Mouse (Mus musculus): ENCODE measurements around the gene Rpp25.

Gene Rpp25

GRCm38 (mm10) chr9:57504381-57504700 is 515 bp downstream of the Rpp25 start:
- TF ChIP-seq GATA4 (IDR thresholded peaks at IDR 0.05; ENCODE audit: insufficient replicate concordance, low read length): no peak

GRCm38 (mm10) chr9:57504891-57505290 is 1.1 kb downstream of the Rpp25 start:
- TF ChIP-seq GATA4 (IDR thresholded peaks at IDR 0.05; ENCODE audit: insufficient replicate concordance, low read length): no peak

- TF ChIP-seq GATA4 (IDR thresholded peaks at IDR 0.05; ENCODE audit: insufficient replicate concordance, low read length): peak; percentile 78; the same call in 1 of the 2 replicates
Measured at GRCm38 (mm10) chr9:57505700-57506099, 1.9 kb downstream of the Rpp25 start.

- no peak for TF ChIP-seq GATA4 (IDR thresholded peaks at IDR 0.05; ENCODE audit: insufficient replicate concordance, low read length)
Measured at GRCm38 (mm10) chr9:57510577-57510976, 6.8 kb downstream of the Rpp25 start.

GRCm38 (mm10) chr9:57517113-57517512 is 13.3 kb downstream of the Rpp25 start:
- no peak for TF ChIP-seq GATA4 (IDR thresholded peaks at IDR 0.05; ENCODE audit: insufficient replicate concordance, low read length)

- TF ChIP-seq GATA4 (IDR thresholded peaks at IDR 0.05; ENCODE audit: insufficient replicate concordance, low read length): no peak
Measured at GRCm38 (mm10) chr9:57520375-57521055, 16.7 kb downstream of the Rpp25 start.

- peak; percentile 57; the same call in 1 of the 2 replicates for TF ChIP-seq GATA4 (IDR thresholded peaks at IDR 0.05; ENCODE audit: insufficient replicate concordance, low read length)
Measured at GRCm38 (mm10) chr9:57521056-57521911, 17.5 kb downstream of the Rpp25 start, which contains the start of gene Cox5a. Cox5a (plus strand) TSS chr9:57521274.

- TF ChIP-seq GATA4 (IDR thresholded peaks at IDR 0.05; ENCODE audit: insufficient replicate concordance, low read length): no peak
Measured at GRCm38 (mm10) chr9:57522114-57522860, 18.5 kb downstream of the Rpp25 start.

GRCm38 (mm10) chr9:57522861-57523246 is 19.0 kb downstream of the Rpp25 start:
- TF ChIP-seq GATA4 (IDR thresholded peaks at IDR 0.05; ENCODE audit: insufficient replicate concordance, low read length): no peak

- no peak for TF ChIP-seq GATA4 (IDR thresholded peaks at IDR 0.05; ENCODE audit: insufficient replicate concordance, low read length)
Measured at GRCm38 (mm10) chr9:57523754-57524153, 19.9 kb downstream of the Rpp25 start.

- no peak for TF ChIP-seq GATA4 (IDR thresholded peaks at IDR 0.05; ENCODE audit: insufficient replicate concordance, low read length)
Measured at GRCm38 (mm10) chr9:57524439-57524838, 20.6 kb downstream of the Rpp25 start.

GRCm38 (mm10) chr9:57525516-57525915 is 21.7 kb downstream of the Rpp25 start:
- TF ChIP-seq GATA4 (IDR thresholded peaks at IDR 0.05; ENCODE audit: insufficient replicate concordance, low read length): no peak

GRCm38 (mm10) chr9:57526435-57526834 is 22.6 kb downstream of the Rpp25 start:
- no peak for TF ChIP-seq GATA4 (IDR thresholded peaks at IDR 0.05; ENCODE audit: insufficient replicate concordance, low read length)

- TF ChIP-seq GATA4 (IDR thresholded peaks at IDR 0.05; ENCODE audit: insufficient replicate concordance, low read length): no peak
Measured at GRCm38 (mm10) chr9:57531946-57532345, 28.1 kb downstream of the Rpp25 start.

GRCm38 (mm10) chr9:57536362-57536761 is 32.5 kb downstream of the Rpp25 start:
- no peak for TF ChIP-seq GATA4 (IDR thresholded peaks at IDR 0.05; ENCODE audit: insufficient replicate concordance, low read length)

All from liver, adult (tissue).